Mouse (Mus musculus): ENCODE data around the gene Vmn1r239-ps. TPM values are rescaled to one million over a fixed set of nuclear protein-coding genes. Genes with fewer than 3 reads are reported as not detected.
"Not testable (repeated sequence)": the region's sequence is repeated elsewhere in the genome, so short reads cannot be mapped to it uniquely, and the experiment has no call there.

Vmn1r239-ps gene
- polyA plus RNA-seq (2015; fragmentation: Nextera tagmentation; extraction: Ambion mirVana) = not detected in 2 replicates

DNA sequence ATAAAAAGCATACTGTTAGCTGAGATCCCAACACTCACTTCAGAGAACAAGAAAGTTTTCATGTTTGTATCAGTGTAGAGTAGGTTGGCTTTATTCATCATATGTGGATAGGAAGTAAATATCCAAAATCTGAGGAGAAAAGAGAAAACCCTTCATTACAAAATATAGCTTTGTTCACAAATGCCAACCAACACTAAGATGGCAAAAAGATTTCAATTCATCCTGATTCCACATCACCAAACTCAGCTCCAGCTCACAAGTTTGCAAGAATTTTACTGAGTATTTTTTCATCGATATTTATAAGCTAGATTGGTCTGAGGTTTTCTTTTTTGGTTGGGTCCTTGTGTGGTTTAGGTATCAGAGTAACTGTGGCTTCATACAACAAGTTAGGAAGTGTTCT is at the start of gene Vmn1r239-ps:
Vmn1r239-ps (minus strand) TSS at position 101 of the 400 bp plus-strand sequence.
- not testable (repeated sequence) for H3K9ac ChIP-seq; ATAC-seq (replicated peaks; ENCODE audit: insufficient number of reproducible peaks, insufficient read depth, low FRiP score, low read depth); H3K9me3 ChIP-seq (replicated peaks); H3K4me3 ChIP-seq; H3K36me3 ChIP-seq; H3K27ac ChIP-seq; H3K4me1 ChIP-seq (replicated peaks); H3K4me2 ChIP-seq; H3K27me3 ChIP-seq
- 61% methylated on average over 1 of the region's 1 CpGs for whole genome bisulfite sequencing

DNA sequence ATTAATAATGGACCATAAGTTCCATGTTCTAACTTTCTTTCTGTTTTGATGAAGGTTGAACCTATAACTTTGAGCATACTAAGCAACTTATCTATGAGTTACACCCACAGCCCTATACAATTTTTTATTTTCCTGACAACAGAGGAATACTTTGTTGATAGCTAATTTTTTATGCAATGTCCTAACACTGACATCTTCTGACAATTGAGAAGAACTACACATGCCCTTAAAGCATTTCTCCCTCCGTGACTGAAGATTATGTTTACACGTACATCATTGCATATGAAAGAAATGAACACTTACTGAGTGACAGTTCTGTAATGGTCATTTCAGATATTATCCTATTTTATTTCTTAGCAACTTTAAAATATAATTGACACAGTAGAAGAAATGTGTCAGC is 36.0 kb upstream of the Vmn1r239-ps start:
- 56% methylated on average over 2 of the region's 2 CpGs for WGBS
- no peaks in the 10 kb centered on the region for H3K36me3 ChIP-seq
- ATAC-seq (replicated peaks; ENCODE audit: insufficient number of reproducible peaks, insufficient read depth, low FRiP score, low read depth) = no peak
- H3K4me1 ChIP-seq (replicated peaks) = no peaks in the 10 kb centered on the region
- no peak overlapping the region for H3K9ac ChIP-seq
- H3K9me3 ChIP-seq (replicated peaks) = no peaks in the 10 kb centered on the region
- no peak overlapping the region for H3K27ac ChIP-seq
- H3K4me3 ChIP-seq = no peak overlapping the region
- no peaks in the 10 kb centered on the region for H3K27me3 ChIP-seq
- H3K4me2 ChIP-seq = no peak overlapping the region

DNA sequence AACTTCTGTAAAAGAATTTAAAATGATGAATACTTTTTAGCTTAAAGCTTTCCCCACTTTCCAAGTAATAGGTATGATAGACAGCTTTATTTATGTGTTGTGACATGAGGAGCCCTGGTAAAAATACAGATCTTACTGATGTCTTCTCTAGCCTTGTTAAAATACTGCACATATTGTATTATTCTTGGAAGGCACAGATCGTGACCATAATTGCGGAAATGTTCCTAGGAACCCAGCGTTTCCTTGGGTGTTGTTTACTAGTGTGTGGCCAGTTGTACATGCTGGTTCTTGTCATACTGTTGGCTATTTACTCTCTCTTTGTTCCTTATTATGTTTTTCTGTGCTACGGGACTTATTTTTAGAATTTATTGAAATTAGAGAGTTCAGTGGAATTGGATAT is 10.1 kb downstream of the Vmn1r239-ps start:
- no peak for ATAC-seq (replicated peaks; ENCODE audit: insufficient number of reproducible peaks, insufficient read depth, low FRiP score, low read depth)
- Histone ChIP-seq H3K36me3 (no peaks in the 10 kb centered on the region), H3K27me3 (no peaks in the 10 kb centered on the region), H3K4me2 (no peak overlapping the region), H3K9me3 (replicated peaks) (no peaks in the 10 kb centered on the region), H3K4me3 (no peak overlapping the region), H3K9ac (no peak overlapping the region), H3K4me1 (replicated peaks) (no peaks in the 10 kb centered on the region), H3K27ac (no peak overlapping the region)
- WGBS = 77% methylated on average over 4 of the region's 4 CpGs

DNA sequence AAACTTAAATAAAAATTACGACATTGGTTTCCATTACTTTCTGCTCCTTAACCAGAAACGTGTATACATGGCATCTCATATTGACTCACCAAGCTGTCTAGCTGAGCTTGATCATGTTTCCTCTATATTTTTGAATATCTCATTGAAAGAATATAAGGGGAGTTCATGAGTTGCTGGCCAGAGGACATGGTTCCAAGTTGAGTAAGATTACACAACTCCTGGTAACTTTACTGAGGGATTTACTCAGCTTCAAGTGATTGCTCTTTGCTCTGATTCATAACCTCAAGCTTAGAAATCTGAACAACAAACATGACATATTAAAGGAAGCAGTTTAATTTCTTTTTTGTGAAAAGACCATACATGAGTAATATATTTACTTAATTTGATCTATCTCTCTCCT is 18.1 kb downstream of the Vmn1r239-ps start:
- H3K36me3 ChIP-seq = no peaks in the 10 kb centered on the region
- no peak overlapping the region for H3K27ac ChIP-seq
- no peaks in the 10 kb centered on the region for H3K27me3 ChIP-seq
- 69% methylated on average over 2 of the region's 2 CpGs for WGBS
- H3K9ac ChIP-seq = no peak overlapping the region
- ATAC-seq (replicated peaks; ENCODE audit: insufficient number of reproducible peaks, insufficient read depth, low FRiP score, low read depth) = no peak
- H3K4me2 ChIP-seq = no peak overlapping the region
- no peak overlapping the region for H3K4me3 ChIP-seq
- H3K9me3 ChIP-seq (replicated peaks) = no peaks in the 10 kb centered on the region
- H3K4me1 ChIP-seq (replicated peaks) = no peaks in the 10 kb centered on the region

DNA sequence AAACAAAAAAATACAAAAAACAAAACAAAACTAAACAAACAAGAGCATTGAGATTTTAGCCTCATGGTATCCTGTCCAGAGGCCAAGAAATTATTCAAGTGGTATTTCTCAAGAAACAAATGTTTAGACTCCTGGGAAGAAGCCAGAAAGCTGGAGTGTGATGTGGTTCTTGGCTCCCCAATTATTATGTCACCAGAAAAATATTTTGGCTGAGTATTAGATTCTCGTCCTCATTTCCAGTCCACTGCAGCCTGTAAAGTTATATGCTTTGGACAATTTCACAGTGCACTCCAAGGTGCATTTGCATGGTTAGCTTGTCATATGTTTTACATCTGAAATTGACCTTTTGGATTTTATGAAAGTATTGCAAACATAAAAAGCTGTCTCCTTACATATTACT is 23.8 kb downstream of the Vmn1r239-ps start:
- ATAC-seq (replicated peaks; ENCODE audit: insufficient number of reproducible peaks, insufficient read depth, low FRiP score, low read depth) = no peak
- no peak overlapping the region for H3K4me3 ChIP-seq
- H3K36me3 ChIP-seq = no peaks in the 10 kb centered on the region
- H3K9me3 ChIP-seq (replicated peaks) = no peaks in the 10 kb centered on the region
- WGBS = 39% methylated on average over 1 of the region's 1 CpGs
- no peak overlapping the region for H3K9ac ChIP-seq
- no peak overlapping the region for H3K4me2 ChIP-seq
- no peaks in the 10 kb centered on the region for H3K4me1 ChIP-seq (replicated peaks)
- H3K27ac ChIP-seq = no peak overlapping the region
- H3K27me3 ChIP-seq = no peaks in the 10 kb centered on the region

DNA sequence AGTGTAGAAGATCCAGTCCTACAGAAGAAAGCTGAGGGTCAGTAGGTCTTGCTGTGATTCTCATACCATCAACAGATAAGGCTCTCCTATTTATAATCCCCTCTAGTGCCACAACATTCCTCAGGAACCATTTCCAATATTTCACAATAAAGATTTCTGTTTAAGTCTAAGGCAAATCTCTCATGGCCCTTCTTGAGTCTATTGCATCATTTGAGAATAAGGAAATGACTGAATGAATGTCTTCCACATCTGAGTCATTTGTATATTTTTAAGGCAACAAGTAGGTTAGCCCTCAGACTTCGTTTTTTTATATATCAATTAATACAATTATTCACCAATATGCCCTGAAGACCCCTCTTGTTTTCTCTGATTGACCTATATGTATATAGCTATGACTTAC is 24.4 kb downstream of the Vmn1r239-ps start, which contains the start of gene Il13ra2:
Il13ra2 (minus strand) TSS at position 64 of the 400 bp plus-strand sequence.
- Histone ChIP-seq H3K4me2 (no peak within 1 kb of the TSS), H3K36me3 (no peaks in the 10 kb centered on the region), H3K27me3 (no peaks in the 10 kb centered on the region), H3K4me1 (replicated peaks) (no peaks in the 10 kb centered on the region), H3K4me3 (no peak within 1 kb of the TSS), H3K9ac (no peak within 1 kb of the TSS), H3K9me3 (replicated peaks) (no peaks in the 10 kb centered on the region), H3K27ac (no peak within 1 kb of the TSS)
- ATAC-seq (replicated peaks; ENCODE audit: insufficient number of reproducible peaks, insufficient read depth, low FRiP score, low read depth) = no peak
- WGBS = 37% methylated on average over 1 of the region's 1 CpGs

Other genes with a start within 250 kb of the Vmn1r239-ps start
- gene Il13ra2, start 24.5 kb downstream of the Vmn1r239-ps start, polyA plus RNA-seq (2015; fragmentation: Nextera tagmentation; extraction: Ambion mirVana) = not detected in 2 replicates
- gene Lrch2, start 100.4 kb upstream of the Vmn1r239-ps start, polyA plus RNA-seq (2015; fragmentation: Nextera tagmentation; extraction: Ambion mirVana) = 1.6 and 2.1 TPM in 2 replicates

Measured in heart, embryonic 15.5 days (tissue).